Mouse (Mus musculus) MEL (cell line): ENCODE measurements at regions not wholly inside any gene's neighbourhood (a gene's known extent, or its start where the extent isn't known, plus 50 kb on each side); places are given as distances from the start of the nearest gene placed in this dataset.

ENCODE experiments used
- CTCF ChIP-seq, 3 experiments: IDR thresholded peaks in 2 of 3; conservative IDR thresholded peaks in 1 of 3; 2 replicates each; pipeline ENCODE4 v1.5.1; 2011 to 2012; ENCODE audit warnings: low read length in 3 of 3, low read depth in 2 of 3, mild to moderate bottlenecking in 2 of 3, improper control_type of control experiment in 1 of 3, inconsistent platforms in 1 of 3, mixed read lengths in 1 of 3, moderate library complexity in 1 of 3; ENCODE audit not compliant: control insufficient read depth in 1 of 3, insufficient read depth in 1 of 3, poor library complexity in 1 of 3, severe bottlenecking in 1 of 3
- MAX ChIP-seq: IDR thresholded peaks from 2 replicates; pipeline ENCODE4 v1.6.1; 2011; ENCODE audit warnings: low read length, improper control_type of control experiment
- POLR2AphosphoS5 ChIP-seq: IDR thresholded peaks from 2 replicates; pipeline ENCODE4 v1.6.1; 2012; ENCODE audit warnings: low read depth, borderline replicate concordance, mild to moderate bottlenecking, inconsistent platforms, low read length, moderate library complexity, mixed read lengths
- RAD21 ChIP-seq: IDR thresholded peaks from 2 replicates; pipeline ENCODE4 v1.6.1; 2011; ENCODE audit warnings: mild to moderate bottlenecking, low read depth, low read length, improper control_type of control experiment

GRCm38 (mm10) chr5:60600300-60600648 is 1208.3 kb upstream of the G6pd2 start:
- TF ChIP-seq MAX (no peak), RAD21 (no peak), CTCF (IDR thresholded peaks at IDR 0.05 in 2 of 3, conservative IDR thresholded peaks at IDR 0.05 in 1 of 3; ENCODE audit: control insufficient read depth in 1 of 3, insufficient read depth in 1 of 3, low read depth in 2 of 3, low read length in 3 of 3, poor library complexity in 1 of 3, severe bottlenecking in 1 of 3) (no peak), POLR2AphosphoS5 (no peak)
